Mouse (Mus musculus) lung, embryonic 14.5 days (tissue): ENCODE results near the gene Gpr18. TPM values are rescaled to one million over a fixed set of nuclear protein-coding genes. Genes with fewer than 3 reads are reported as not detected.
"Not testable (repeated sequence)": the region's sequence is repeated elsewhere in the genome, so short reads cannot be mapped to it uniquely, and the experiment has no call there.

ENCODE experiments used
- ATAC-seq: fragments of 200-750 bp; cut with Nextera tagmentation; 2 replicates; pipeline ENCODE4 v1.8.0; 2017; ENCODE audit warnings: mild to moderate bottlenecking, moderate TSS enrichment, moderate library complexity; ENCODE audit not compliant: insufficient read depth
- DNase-seq: peaks from one replicate; pipeline ENCODE4 v3.0.0-alpha.2; 2015
- H3K27ac ChIP-seq: fragments of 300-500 bp; sonication (generic); 2 replicates; pipeline ENCODE4 v1.5.1; 2014; ENCODE audit warnings: low read depth, mild to moderate bottlenecking, moderate library complexity
- H3K27me3 ChIP-seq: fragments of 300-500 bp; sonication (generic); 2 replicates; pipeline ENCODE4 v1.6.1; 2014; ENCODE audit warnings: low read length, control low read depth; ENCODE audit not compliant: insufficient read depth
- H3K36me3 ChIP-seq: fragments of 300-500 bp; sonication (generic); 2 replicates; pipeline ENCODE4 v1.6.1; 2014; ENCODE audit warnings: control low read depth; ENCODE audit not compliant: insufficient read depth
- H3K4me1 ChIP-seq: fragments of 300-500 bp; sonication (generic); 2 replicates; pipeline ENCODE4 v1.6.1; 2014; ENCODE audit warnings: antibody characterized with exemption, control low read depth; ENCODE audit not compliant: insufficient read depth
- H3K4me2 ChIP-seq: fragments of 300-500 bp; sonication (generic); 2 replicates; pipeline ENCODE4 v1.6.1; 2014; ENCODE audit warnings: mild to moderate bottlenecking
- H3K4me3 ChIP-seq: fragments of 300-500 bp; sonication (generic); 2 replicates; pipeline ENCODE4 v1.5.1; 2014; ENCODE audit warnings: low read depth, low read length
- H3K9ac ChIP-seq: fragments of 300-500 bp; sonication (generic); 2 replicates; pipeline ENCODE4 v1.6.1; 2014
- H3K9me3 ChIP-seq: fragments of 300-500 bp; sonication (generic); 2 replicates; pipeline ENCODE4 v1.6.1; 2016; ENCODE audit warnings: low read depth, low read length, control low read depth
- CTCF ChIP-seq: IDR thresholded peaks from 2 replicates; pipeline ENCODE4 v1.5.1; 2016; ENCODE audit warnings: antibody characterized with exemption, low read depth
- WGBS: fragments of 180-500 bp; shearing (Covaris S2); extraction: QIAGEN DNeasy Blood & Tissue Kit; methylation state at CpG from one replicate; pipeline ENCODE4 v1.1.7; 2014; 5-methylcytosine and 5-hydroxymethylcytosine counted together
- polyA plus RNA-seq: library from polyadenylated mRNA; unstranded; fragments of >200 nt; fragmentation: Nextera tagmentation; extraction: Ambion mirVana; gene quantifications from 2 replicates; pipeline ENCODE4 v1.2.1, GENCODE M21; 2014

Gene Gpr18
- polyA plus RNA-seq, 1 experiment from 2014 or later = 0.47 TPM

- WGBS = 80% methylated on average over 2 of the region's 2 CpGs
- Histone ChIP-seq H3K27ac (no peak overlapping the region), H3K4me3 (no peak overlapping the region), H3K9ac (no peak overlapping the region), H3K27me3 (no peaks in the 10 kb centered on the region), H3K4me2 (no peak overlapping the region), H3K36me3 (no peaks in the 10 kb centered on the region), H3K9me3 (no peaks in the 10 kb centered on the region), H3K4me1 (no peaks in the 10 kb centered on the region)
- TF ChIP-seq CTCF = no peak
- ATAC-seq (no peak), DNase-seq (no peak)
Observed at GRCm38 (mm10) chr14:121876860-121877259, 38.7 kb downstream of the Gpr18 start.

- not testable (repeated sequence) for H3K4me1 ChIP-seq, H3K4me3 ChIP-seq, ATAC-seq, H3K9me3 ChIP-seq, H3K27ac ChIP-seq, DNase-seq, H3K27me3 ChIP-seq, H3K4me2 ChIP-seq, H3K36me3 ChIP-seq, H3K9ac ChIP-seq
- 72% methylated on average over 2 of the region's 2 CpGs for WGBS
Observed at GRCm38 (mm10) chr14:121876190-121876589, 39.4 kb downstream of the Gpr18 start.

GRCm38 (mm10) chr14:121873646-121874045, 41.9 kb downstream of the Gpr18 start:
- Histone ChIP-seq H3K9me3 (no peaks in the 10 kb centered on the region), H3K36me3 (no peaks in the 10 kb centered on the region), H3K27ac (no peak overlapping the region), H3K4me2 (no peak overlapping the region), H3K4me1 (no peaks in the 10 kb centered on the region), H3K27me3 (no peaks in the 10 kb centered on the region), H3K9ac (no peak overlapping the region), H3K4me3 (no peak overlapping the region)
- no peak for DNase-seq
- no peak for ATAC-seq
- 75% methylated on average over 4 of the region's 4 CpGs for WGBS
- TF ChIP-seq CTCF = no peak

GRCm38 (mm10) chr14:121873172-121873571, 42.4 kb downstream of the Gpr18 start:
- H3K36me3 ChIP-seq = no peaks in the 10 kb centered on the region
- H3K4me3 ChIP-seq = no peak overlapping the region
- H3K9me3 ChIP-seq = no peaks in the 10 kb centered on the region
- DNase-seq (no peak), ATAC-seq (no peak)
- H3K27me3 ChIP-seq = no peaks in the 10 kb centered on the region
- H3K4me1 ChIP-seq = no peaks in the 10 kb centered on the region
- no peak overlapping the region for H3K27ac ChIP-seq
- WGBS = 60% methylated on average over 2 of the region's 2 CpGs
- no peak overlapping the region for H3K9ac ChIP-seq
- H3K4me2 ChIP-seq = no peak overlapping the region
- no peak for TF ChIP-seq CTCF

- TF ChIP-seq CTCF = no peak
- ATAC-seq (no peak), DNase-seq (no peak)
- 76% methylated on average over 1 of the region's 1 CpGs for WGBS
- Histone ChIP-seq H3K4me1 (no peaks in the 10 kb centered on the region), H3K4me3 (no peak overlapping the region), H3K27me3 (no peaks in the 10 kb centered on the region), H3K36me3 (no peaks in the 10 kb centered on the region), H3K9me3 (no peaks in the 10 kb centered on the region), H3K4me2 (no peak overlapping the region), H3K9ac (no peak overlapping the region), H3K27ac (no peak overlapping the region)
Observed at GRCm38 (mm10) chr14:121872760-121873159, 42.8 kb downstream of the Gpr18 start.

GRCm38 (mm10) chr14:121869111-121869510, 46.5 kb downstream of the Gpr18 start:
- peak; percentile 11 for DNase-seq
- Histone ChIP-seq H3K36me3 (no peaks in the 10 kb centered on the region), H3K9me3 (no peaks in the 10 kb centered on the region), H3K9ac (no peak overlapping the region), H3K4me1 (no peaks in the 10 kb centered on the region), H3K4me3 (no peak overlapping the region), H3K27me3 (no peaks in the 10 kb centered on the region), H3K4me2 (no peak overlapping the region), H3K27ac (no peak overlapping the region)
- WGBS = 61% methylated on average over 1 of the region's 1 CpGs
- no peak for TF ChIP-seq CTCF
- no peak for ATAC-seq

- Histone ChIP-seq H3K4me2 (no peak overlapping the region), H3K9me3 (no peaks in the 10 kb centered on the region), H3K4me1 (no peaks in the 10 kb centered on the region), H3K27me3 (no peaks in the 10 kb centered on the region), H3K9ac (no peak overlapping the region), H3K27ac (no peak overlapping the region), H3K4me3 (no peak overlapping the region), H3K36me3 (no peaks in the 10 kb centered on the region)
- DNase-seq (no peak), ATAC-seq (no peak)
- whole genome bisulfite sequencing = 60% methylated on average over 3 of the region's 3 CpGs
- no peak for TF ChIP-seq CTCF
Observed at GRCm38 (mm10) chr14:121866574-121866973, 49.0 kb downstream of the Gpr18 start.

- TF ChIP-seq CTCF = peak; percentile 78
- H3K27ac ChIP-seq, H3K9me3 ChIP-seq, H3K36me3 ChIP-seq, H3K9ac ChIP-seq, H3K4me3 ChIP-seq, H3K4me2 ChIP-seq, H3K27me3 ChIP-seq, H3K4me1 ChIP-seq: not testable (repeated sequence)
- peak; percentile 93 for DNase-seq
- WGBS = 7% methylated on average over 2 of the region's 2 CpGs
- ATAC-seq = peak; percentile 42; the same call in 1 of the 2 replicates
Observed at GRCm38 (mm10) chr14:121865162-121865561, 50.4 kb downstream of the Gpr18 start.

Other genes with a start within 250 kb of the Gpr18 start
- gene Dock9, start 117.9 kb downstream of the Gpr18 start, polyA plus RNA-seq = 14.6 and 14.9 TPM in 2 replicates
- 61.1 and 65.0 TPM in 2 replicates for gene Ubac2, start 37.2 kb downstream of the Gpr18 start, polyA plus RNA-seq
- gene Gpr183, start 49.4 kb upstream of the Gpr18 start, polyA plus RNA-seq = 2.9 and 3.6 TPM in 2 replicates
- gene Timm8a2, start 118.9 kb upstream of the Gpr18 start, polyA plus RNA-seq = not detected in 2 replicates
- gene Tm9sf2, start 191.3 kb upstream of the Gpr18 start, polyA plus RNA-seq = 159 and 164 TPM in 2 replicates